Mouse (Mus musculus): ENCODE measurements at regions not wholly inside any gene's neighbourhood (a gene's known extent, or its start where the extent isn't known, plus 50 kb on each side); places are given as distances from the start of the nearest gene placed in this dataset.

- no peak for DNase-seq (ENCODE audit: low spot score in 2 of 2)
These were observed 66.5 kb downstream of the Ccnl1 start for GRCm38 (mm10) chr3:65891594-65891993.

- no peak for DNase-seq (ENCODE audit: low spot score in 2 of 2)
These were observed 66.9 kb downstream of the Ccnl1 start for GRCm38 (mm10) chr3:65891139-65891538.

GRCm38 (mm10) chr3:65888921-65889320 is 69.1 kb downstream of the Ccnl1 start:
- DNase-seq (ENCODE audit: low spot score in 2 of 2) = no peak

GRCm38 (mm10) chr3:65884571-65885011 is 73.5 kb downstream of the Ccnl1 start:
- peak; percentile 33 to 54 for DNase-seq (ENCODE audit: low spot score in 2 of 2)

- DNase-seq (ENCODE audit: low spot score in 2 of 2) = no peak
These were observed 75.9 kb downstream of the Ccnl1 start for GRCm38 (mm10) chr3:65882123-65882522.
